Mouse (Mus musculus) thymus, adult 2 months (tissue): ENCODE data around the gene Ethe1. TPM values are rescaled to one million over a fixed set of nuclear protein-coding genes. Genes with fewer than 3 reads are reported as not detected.

Experiments
- DNase-seq: peaks from one replicate; pipeline ENCODE4 v3.0.0; 2021
- H3K27ac ChIP-seq: fragments of 200-500 bp; 2 replicates; pipeline ENCODE4 v1.5.1; 2012; ENCODE audit warnings: low read length, control low read depth; ENCODE audit not compliant: control insufficient read depth, insufficient read depth
- H3K27me3 ChIP-seq: fragments of 200-500 bp; 2 replicates; pipeline ENCODE4 v1.6.1; 2012; ENCODE audit warnings: mild to moderate bottlenecking, low read length, moderate library complexity, mixed read lengths; ENCODE audit not compliant: control insufficient read depth, insufficient read depth
- H3K36me3 ChIP-seq: fragments of 200-500 bp; 2 replicates; pipeline ENCODE4 v1.6.1; 2012; ENCODE audit warnings: mild to moderate bottlenecking, low read length, moderate library complexity; ENCODE audit not compliant: control insufficient read depth, insufficient read depth
- H3K4me1 ChIP-seq: fragments of 200-500 bp; replicated peaks from 2 replicates; pipeline ENCODE4 v1.6.1; 2012; ENCODE audit warnings: low read length; ENCODE audit not compliant: control insufficient read depth, insufficient read depth
- H3K4me3 ChIP-seq: fragments of 200-500 bp; 2 replicates; pipeline ENCODE4 v1.5.1; 2012; ENCODE audit warnings: mild to moderate bottlenecking, low read length, control low read depth, moderate library complexity; ENCODE audit not compliant: control insufficient read depth, insufficient read depth
- CTCF ChIP-seq: fragments of 200-500 bp; IDR thresholded peaks from 2 replicates; pipeline ENCODE4 v1.5.1; 2012; ENCODE audit warnings: mild to moderate bottlenecking, control low read depth, low read length, moderate library complexity, borderline replicate concordance; ENCODE audit not compliant: control insufficient read depth, poor library complexity, insufficient read depth; ENCODE audit errors: extremely low read depth
- POLR2A ChIP-seq: fragments of 200-500 bp; IDR thresholded peaks from 2 replicates; pipeline ENCODE4 v1.6.1; 2012; ENCODE audit warnings: mild to moderate bottlenecking, low read length, control low read depth, moderate library complexity; ENCODE audit not compliant: control insufficient read depth, poor library complexity, insufficient read depth; ENCODE audit errors: extremely low read depth
- WGBS: fragments of 180-500 bp; shearing (Covaris S2); methylation state at CpG from one replicate; pipeline ENCODE4 v1.1.7; 2018; 5-methylcytosine and 5-hydroxymethylcytosine counted together
- polyA plus RNA-seq: library from polyadenylated mRNA; depleted of rRNA; stranded (reverse); fragments of >200 nt; gene quantifications from 2 replicates; pipeline ENCODE4 v1.2.3, GENCODE M21; 2012

Gene Ethe1
- polyA plus RNA-seq, 1 experiment, result 45.9 TPM

DNA sequence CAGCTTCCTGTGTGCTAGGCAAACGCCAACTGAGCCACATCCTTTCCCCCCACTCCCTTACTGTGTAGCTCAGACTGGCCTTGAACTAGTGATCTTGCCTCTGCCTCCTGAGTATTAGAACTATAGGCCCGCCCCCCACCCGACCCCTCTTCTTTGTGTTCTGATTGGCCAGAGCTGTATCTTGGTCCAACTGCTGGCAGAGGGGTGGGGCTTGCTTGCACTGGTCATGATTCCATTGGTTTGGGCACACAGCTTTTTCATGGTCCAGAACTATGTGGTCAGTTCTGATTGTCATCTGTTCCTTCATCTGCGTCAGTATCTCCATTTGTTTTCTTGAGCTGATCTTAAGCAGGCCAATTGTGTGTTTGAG is 23.5 kb upstream of the Ethe1 start:
- 93% methylated on average over 4 of the region's 4 CpGs for WGBS
- DNase-seq, result no peak

DNA sequence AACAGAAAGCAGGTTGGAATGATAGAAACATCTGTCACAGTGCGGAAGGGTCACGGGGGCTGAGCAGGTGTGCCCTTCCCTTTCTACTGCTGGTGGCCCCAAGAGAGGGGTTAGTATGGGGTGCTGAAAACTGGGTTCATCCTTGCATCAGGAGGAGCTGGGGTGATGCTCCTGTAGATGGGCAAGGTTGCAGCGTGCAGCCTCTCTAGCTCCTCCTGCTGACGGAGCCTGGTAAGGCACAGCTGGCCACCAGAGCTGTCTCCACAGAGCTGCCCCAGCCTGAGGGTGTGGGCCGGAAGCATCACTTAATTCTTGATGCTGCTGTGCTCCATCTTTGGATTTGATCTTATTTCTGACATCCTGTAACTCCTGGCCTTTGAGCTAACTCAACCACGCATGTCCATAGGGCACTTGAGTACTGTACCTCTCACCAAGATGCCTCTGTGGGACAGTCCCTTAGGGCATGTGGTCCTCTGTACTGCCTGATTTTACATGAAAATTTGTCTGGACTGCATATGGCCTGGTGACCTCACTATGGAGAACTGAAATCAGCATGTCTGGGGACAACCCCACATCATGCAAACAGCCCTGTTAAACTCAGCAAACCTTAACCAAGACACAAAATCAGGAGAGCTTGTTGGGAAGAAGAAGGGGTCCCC is 22.6 kb upstream of the Ethe1 start:
- Histone ChIP-seq H3K4me3 (no peak overlapping the region), H3K4me1 (no peaks in the 10 kb centered on the region), H3K36me3 (0 out of 2 replicates have a peak, but pooled peaks cover 12% of the 10 kb centered on the region), H3K27me3 (no peaks in the 10 kb centered on the region), H3K27ac (no peak overlapping the region)
- 69% methylated on average over 6 of the region's 6 CpGs for WGBS
- peak; percentile 80 for DNase-seq
- TF ChIP-seq POLR2A, result no peak
- TF ChIP-seq CTCF, result peak; percentile 90

More for the DNA sequence above, 23.5 kb upstream of the Ethe1 start:
- Histone ChIP-seq H3K4me3 (no peak overlapping the region), H3K27ac (no peak overlapping the region), H3K4me1 (no peaks in the 10 kb centered on the region), H3K27me3 (no peaks in the 10 kb centered on the region), H3K36me3 (0 out of 2 replicates have a peak, but pooled peaks cover 12% of the 10 kb centered on the region)
- no peak for TF ChIP-seq POLR2A
- no peak for TF ChIP-seq CTCF

DNA sequence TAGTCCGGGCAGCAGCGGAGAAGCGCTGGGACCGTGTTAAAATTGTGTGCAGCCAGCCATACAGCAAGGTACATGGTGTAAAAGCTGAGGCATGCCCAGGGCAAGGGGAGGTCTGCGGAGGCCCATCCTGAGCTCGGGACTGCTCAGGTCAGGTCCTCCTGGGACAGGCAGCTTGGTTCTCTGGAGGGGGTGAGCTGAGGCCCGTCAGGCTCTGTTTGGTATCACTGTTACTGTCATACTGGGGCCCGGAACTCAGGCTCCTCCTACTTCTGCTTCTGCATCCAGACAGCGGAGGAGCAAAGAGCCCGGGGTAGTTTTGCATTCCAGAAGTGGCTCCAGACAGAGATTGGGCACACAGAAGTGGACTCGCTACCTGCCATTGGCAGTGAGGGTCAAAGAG is 21.7 kb upstream of the Ethe1 start:
- no peaks in the 10 kb centered on the region for H3K27me3 ChIP-seq
- no peaks in the 10 kb centered on the region for H3K4me1 ChIP-seq
- DNase-seq, result no peak
- 94% methylated on average over 11 of the region's 11 CpGs for WGBS
- 0 out of 2 replicates have a peak, but pooled peaks cover 12% of the 10 kb centered on the region for H3K36me3 ChIP-seq
- no peak for TF ChIP-seq CTCF
- no peak for TF ChIP-seq POLR2A
- no peak overlapping the region for H3K27ac ChIP-seq
- H3K4me3 ChIP-seq, result no peak overlapping the region

DNA sequence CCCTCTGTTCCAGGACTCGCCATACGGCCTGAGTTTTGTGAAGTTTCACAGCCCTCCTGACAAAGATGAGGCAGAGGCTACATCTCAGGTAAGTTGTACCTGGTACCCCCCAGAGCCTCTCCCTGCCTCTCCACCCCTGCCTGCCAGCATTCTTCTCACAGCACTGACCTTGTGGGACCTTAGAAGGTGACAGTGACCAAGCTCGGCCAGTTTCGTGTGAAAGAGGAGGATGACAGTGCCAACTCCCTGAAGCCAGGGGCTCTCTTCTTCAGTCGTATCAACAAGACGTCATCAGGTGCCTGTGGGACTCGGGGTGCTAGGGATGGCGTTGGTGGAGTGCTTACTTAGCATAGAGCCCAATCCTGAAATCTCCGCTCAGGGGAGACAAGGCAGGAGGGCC is 21.1 kb upstream of the Ethe1 start:
- Histone ChIP-seq H3K27ac (no peak overlapping the region), H3K4me1 (no peaks in the 10 kb centered on the region), H3K27me3 (no peaks in the 10 kb centered on the region), H3K36me3 (0 out of 2 replicates have a peak, but pooled peaks cover 12% of the 10 kb centered on the region), H3K4me3 (no peak overlapping the region)
- TF ChIP-seq POLR2A, result no peak
- no peak for TF ChIP-seq CTCF
- no peak for DNase-seq
- 96% methylated on average over 9 of the region's 9 CpGs for WGBS

DNA sequence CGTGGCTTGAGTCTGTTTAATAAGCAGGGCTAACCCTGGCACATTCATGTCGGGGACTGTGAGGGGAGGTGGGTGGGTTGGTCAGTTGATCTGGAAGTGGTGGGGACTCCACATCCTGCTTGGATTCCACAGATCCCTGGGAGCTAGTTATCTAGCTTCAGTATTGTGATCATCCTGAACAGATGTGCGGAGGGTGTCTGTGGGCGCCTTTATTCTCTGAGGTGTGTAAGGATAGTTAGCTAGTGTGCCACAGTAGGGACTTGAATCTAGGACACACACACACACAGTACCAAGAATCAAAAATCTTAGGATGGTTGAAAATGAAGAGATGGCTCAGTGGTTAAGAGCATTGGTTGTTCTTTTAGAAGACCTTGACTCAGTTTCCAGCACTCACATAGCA is 18.8 kb upstream of the Ethe1 start:
- H3K36me3 ChIP-seq, result 0 out of 2 replicates have a peak, but pooled peaks cover 12% of the 10 kb centered on the region
- H3K27ac ChIP-seq, result no peak overlapping the region
- 95% methylated on average over 4 of the region's 4 CpGs for WGBS
- no peaks in the 10 kb centered on the region for H3K4me1 ChIP-seq
- DNase-seq, result no peak
- no peak overlapping the region for H3K4me3 ChIP-seq
- no peaks in the 10 kb centered on the region for H3K27me3 ChIP-seq
- no peak for TF ChIP-seq POLR2A
- no peak for TF ChIP-seq CTCF

DNA sequence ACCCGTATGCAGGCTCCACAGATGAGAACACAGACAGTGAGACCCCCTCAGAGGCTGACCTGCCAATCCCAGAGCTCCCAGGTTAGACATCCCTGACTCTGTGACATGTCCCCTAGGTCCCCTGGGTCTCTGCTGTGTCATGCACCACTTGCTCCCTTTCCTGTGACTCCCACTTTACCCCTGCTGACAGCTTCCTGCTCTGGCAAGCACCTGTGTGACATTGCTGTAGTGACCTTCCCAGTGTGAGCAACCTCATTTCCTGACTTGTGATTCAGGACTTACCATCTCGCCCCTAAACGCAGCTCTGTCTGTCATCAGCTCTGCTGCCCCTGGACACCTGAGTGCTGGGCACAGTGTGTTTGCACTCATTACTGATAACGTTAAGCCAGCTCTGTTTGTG is 16.3 kb upstream of the Ethe1 start:
- no peak for DNase-seq
- H3K4me3 ChIP-seq, result no peak overlapping the region
- no peak for TF ChIP-seq POLR2A
- no peak for TF ChIP-seq CTCF
- H3K27me3 ChIP-seq, result no peaks in the 10 kb centered on the region
- 0 out of 2 replicates have a peak, but pooled peaks cover 12% of the 10 kb centered on the region for H3K36me3 ChIP-seq
- no peaks in the 10 kb centered on the region for H3K4me1 ChIP-seq
- H3K27ac ChIP-seq, result no peak overlapping the region
- WGBS, result 93% methylated on average over 4 of the region's 4 CpGs

DNA sequence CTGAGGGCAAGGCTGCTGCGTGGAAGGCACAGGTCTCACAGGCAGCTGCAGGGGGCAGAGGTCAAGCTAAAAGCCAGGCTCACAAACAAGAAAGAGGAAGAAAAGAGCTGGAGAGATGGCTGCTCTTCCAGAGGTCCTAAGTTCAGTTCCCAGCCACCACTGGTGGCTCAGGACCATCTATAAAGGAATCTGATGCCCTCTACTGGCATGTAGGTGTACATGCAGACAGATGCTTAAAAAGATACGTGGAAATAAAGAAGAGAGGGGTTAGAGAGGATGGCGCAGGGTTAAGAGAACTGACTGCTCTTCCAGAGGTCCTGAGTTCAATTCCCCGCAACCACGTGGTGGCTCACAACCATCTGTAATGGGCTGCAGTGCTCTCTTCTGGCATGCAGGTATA is 14.9 kb upstream of the Ethe1 start:
- no peak for DNase-seq
- Histone ChIP-seq H3K4me3 (no peak overlapping the region), H3K27ac (no peak overlapping the region), H3K27me3 (no peaks in the 10 kb centered on the region), H3K4me1 (no peaks in the 10 kb centered on the region), H3K36me3 (0 out of 2 replicates have a peak, but pooled peaks cover 7% of the 10 kb centered on the region)
- WGBS, result 78% methylated on average over 5 of the region's 5 CpGs
- TF ChIP-seq POLR2A (no peak), CTCF (no peak)
